In the genomic region with DNA sequence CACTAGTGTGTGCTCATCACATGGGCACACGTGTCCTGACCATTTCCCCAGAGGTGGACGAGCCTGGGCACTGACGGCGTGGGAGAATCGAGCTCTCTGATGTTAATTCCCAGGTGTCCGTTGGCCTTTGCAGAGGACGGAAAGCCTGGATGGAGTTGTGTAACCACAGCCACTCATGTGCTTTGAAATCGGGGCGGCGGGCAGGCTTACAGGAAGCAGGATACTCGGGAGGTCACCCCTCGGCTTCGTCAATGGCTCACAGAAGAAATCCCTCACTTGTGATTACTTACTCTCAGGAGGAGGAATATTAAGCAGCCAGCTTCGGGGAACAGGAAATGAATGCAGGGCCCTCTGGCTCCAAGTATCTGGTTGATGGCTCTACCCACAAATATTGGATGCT, we compare ENCODE assay signal across 24 mouse cellular contexts.
DNase-seq lines count a peak whose midpoint lies in the region; ATAC-seq and TF ChIP-seq lines count a peak whose summit lies in the region.
"Had no signal": no experiment of that assay in that cellular context is flagged by ENCODE, and none has a peak within 500 bp of the region (broad histone marks: within the 10 kb centered on the region; RNA-seq: fewer than 3 reads in every experiment).

No protein-coding gene starts in this region.

- H3K36me3 ChIP-seq in forebrain, embryonic 10.5 days (replicated peaks), result no peaks in the 10 kb centered on the region
- H3K36me3 ChIP-seq in forebrain, embryonic 16.5 days (ENCODE audit: control insufficient read depth, insufficient read depth), result no peaks in the 10 kb centered on the region
- H3K36me3 ChIP-seq in thymus, adult 2 months (ENCODE audit: control insufficient read depth, insufficient read depth, low read length), result no peaks in the 10 kb centered on the region
- H3K36me3 ChIP-seq: embryonic facial prominence, embryonic 13.5 days; heart, embryonic 10.5 days; heart, embryonic 13.5 days; hindbrain, embryonic 12.5 days; hindbrain, embryonic 15.5 days had no signal

- TF ChIP-seq CTCF in thymus, adult 2 months (IDR thresholded peaks at IDR 0.05; ENCODE audit: borderline replicate concordance, control insufficient read depth, extremely low read depth, insufficient read depth, low read length, poor library complexity), result no peak

- no peak overlapping the region for H3K9ac ChIP-seq in forebrain, embryonic 16.5 days (replicated peaks; ENCODE audit: low read depth, low read length)
- H3K9ac ChIP-seq: embryonic facial prominence, embryonic 13.5 days; heart, embryonic 13.5 days; hindbrain, embryonic 12.5 days; hindbrain, embryonic 15.5 days had no signal

- no peaks in the 10 kb centered on the region for H3K9me3 ChIP-seq in forebrain, embryonic 10.5 days
- H3K9me3 ChIP-seq in forebrain, embryonic 16.5 days (ENCODE audit: control insufficient read depth, low read length), result no peaks in the 10 kb centered on the region
- H3K9me3 ChIP-seq: embryonic facial prominence, embryonic 10.5 days; embryonic facial prominence, embryonic 13.5 days; heart, embryonic 10.5 days; heart, embryonic 13.5 days; hindbrain, embryonic 12.5 days; hindbrain, embryonic 15.5 days had no signal

- 0 out of 2 replicates have a peak overlapping the region, but pooled peaks have one; percentile 20 for H3K27ac ChIP-seq in forebrain, embryonic 10.5 days
- H3K27ac ChIP-seq in forebrain, embryonic 16.5 days (ENCODE audit: low read length), result no peak overlapping the region
- H3K27ac ChIP-seq in thymus, adult 2 months (ENCODE audit: control insufficient read depth, insufficient read depth, low read length), result no peak overlapping the region
- H3K27ac ChIP-seq: embryonic facial prominence, embryonic 10.5 days; embryonic facial prominence, embryonic 13.5 days; heart, adult 2 months; heart, embryonic 10.5 days; heart, embryonic 13.5 days; hindbrain, embryonic 12.5 days; hindbrain, embryonic 15.5 days had no signal

- peaks cover 33% of the 10 kb centered on the region for H3K4me1 ChIP-seq in forebrain, embryonic 10.5 days
- H3K4me1 ChIP-seq in forebrain, embryonic 16.5 days (replicated peaks; ENCODE audit: control insufficient read depth, insufficient read depth, low read length), result 0 out of 2 replicates have a peak, but pooled peaks cover 2% of the 10 kb centered on the region
- H3K4me1 ChIP-seq in thymus, adult 2 months (replicated peaks; ENCODE audit: control insufficient read depth, insufficient read depth, low read length), result no peaks in the 10 kb centered on the region
- H3K4me1 ChIP-seq: hindbrain, embryonic 15.5 days had no signal

- no peak overlapping the region for H3K4me3 ChIP-seq in forebrain, embryonic 10.5 days
- H3K4me3 ChIP-seq in forebrain, embryonic 16.5 days (replicated peaks; ENCODE audit: low read length), result no peak overlapping the region
- no peak overlapping the region for H3K4me3 ChIP-seq in thymus, adult 2 months (ENCODE audit: control insufficient read depth, insufficient read depth, low read length)
- H3K4me3 ChIP-seq: embryonic facial prominence, embryonic 10.5 days; embryonic facial prominence, embryonic 13.5 days; erythroblast, embryonic 14.5 days; heart, adult 2 months; heart, embryonic 10.5 days; heart, embryonic 13.5 days; hindbrain, embryonic 12.5 days; hindbrain, embryonic 15.5 days had no signal

- H3K27me3 ChIP-seq in forebrain, embryonic 10.5 days (ENCODE audit: poor library complexity, severe bottlenecking), result no peaks in the 10 kb centered on the region
- H3K27me3 ChIP-seq in forebrain, embryonic 16.5 days (replicated peaks; ENCODE audit: control insufficient read depth, insufficient read depth, low read length), result no peaks in the 10 kb centered on the region
- no peaks in the 10 kb centered on the region for H3K27me3 ChIP-seq in thymus, adult 2 months (ENCODE audit: control insufficient read depth, insufficient read depth, low read length)
- H3K27me3 ChIP-seq: hindbrain, embryonic 12.5 days; hindbrain, embryonic 15.5 days had no signal

- ATAC-seq in forebrain, embryonic 16.5 days, result no peak
- ATAC-seq: activated CD4-positive, CD25-positive, alpha-beta regulatory T cell, adult 4 months; forebrain, embryonic 14.5 days had no signal

- TF ChIP-seq POLR2A in thymus, adult 2 months (IDR thresholded peaks at IDR 0.05; ENCODE audit: control insufficient read depth, extremely low read depth, insufficient read depth, low read length, poor library complexity), result 0 out of 2 replicates have a peak, but pooled peaks have one; percentile 29

- no peak overlapping the region for H3K4me2 ChIP-seq in forebrain, embryonic 16.5 days (ENCODE audit: low read length)
- H3K4me2 ChIP-seq: embryonic facial prominence, embryonic 13.5 days; heart, embryonic 13.5 days; hindbrain, embryonic 12.5 days; hindbrain, embryonic 15.5 days had no signal

- WGBS in forebrain, embryonic 10.5 days, result 82% methylated on average over 14 of the region's 14 CpGs
- WGBS in forebrain, embryonic 16.5 days, result 79% methylated on average over 14 of the region's 14 CpGs
- WGBS in thymus, adult 2 months, result 80% methylated on average over 14 of the region's 14 CpGs

- no peak for DNase-seq in forebrain, embryonic 10.5 days (ENCODE audit: extremely low spot score, low spot score)
- DNase-seq in lung, adult 18-20 months, result peak; percentile 41 to 58
- no peak for DNase-seq in lung, postnatal 14 days
- no peak for DNase-seq in thymus, adult 2 months
- DNase-seq in thymus, postnatal 4 days, result no peak
- DNase-seq: adrenal gland, adult 8-10 months; adrenal gland, postnatal 25 days; cerebellum, adult 11-12 months; cerebellum, adult 8-10 months; cerebellum, postnatal 10 days; cerebellum, postnatal 36 days; embryo, embryonic 11 days; gastrocnemius, postnatal 25 days; heart, adult 2 months had no signal

Comparison
In these comparisons a context has a peak if more than half of its experiments do, and no peak if none do; other contexts are left out.
1. DNase-seq: peak in lung, adult 18-20 months (2 of 2); none in forebrain, embryonic 10.5 days (single experiment), lung, postnatal 14 days (single experiment), thymus, adult 2 months (single experiment) and thymus, postnatal 4 days (single experiment).